Mouse (Mus musculus) lung, postnatal 36 days (tissue): ENCODE data around the gene Ncam1.

Experiments
- DNase-seq: peaks from one replicate; pipeline ENCODE4 v3.0.0; 2022; ENCODE audit warnings: mixed read lengths

Ncam1 gene

GRCm38 (mm10) chr9:49672646-49673199, 126.0 kb downstream of the Ncam1 start:
- DNase-seq = no peak

- DNase-seq = no peak
These were observed 131.7 kb downstream of the Ncam1 start for GRCm38 (mm10) chr9:49667066-49667465.

GRCm38 (mm10) chr9:49665361-49665760, 133.4 kb downstream of the Ncam1 start:
- DNase-seq = no peak

- no peak for DNase-seq
These were observed 134.8 kb downstream of the Ncam1 start for GRCm38 (mm10) chr9:49663927-49664320.

GRCm38 (mm10) chr9:49662958-49663926, 135.5 kb downstream of the Ncam1 start:
- DNase-seq = peak; percentile 10

GRCm38 (mm10) chr9:49661480-49661879, 137.2 kb downstream of the Ncam1 start:
- DNase-seq = no peak

- DNase-seq = no peak
These were observed 140.3 kb downstream of the Ncam1 start for GRCm38 (mm10) chr9:49658381-49658856.

- DNase-seq = no peak
These were observed 144.3 kb downstream of the Ncam1 start for GRCm38 (mm10) chr9:49654470-49654869.

GRCm38 (mm10) chr9:49653478-49654245, 145.1 kb downstream of the Ncam1 start:
- no peak for DNase-seq

- no peak for DNase-seq
These were observed 154.4 kb downstream of the Ncam1 start for GRCm38 (mm10) chr9:49644296-49644695.

GRCm38 (mm10) chr9:49640764-49641163, 158.0 kb downstream of the Ncam1 start:
- DNase-seq = no peak

GRCm38 (mm10) chr9:49640142-49640541, 158.6 kb downstream of the Ncam1 start:
- DNase-seq = no peak

GRCm38 (mm10) chr9:49637955-49638354, 160.8 kb downstream of the Ncam1 start:
- no peak for DNase-seq

- no peak for DNase-seq
These were observed 162.9 kb downstream of the Ncam1 start for GRCm38 (mm10) chr9:49635668-49636326.

GRCm38 (mm10) chr9:49632591-49632990, 166.1 kb downstream of the Ncam1 start:
- DNase-seq = no peak

GRCm38 (mm10) chr9:49630336-49630735, 168.4 kb downstream of the Ncam1 start:
- DNase-seq = no peak

- DNase-seq = no peak
These were observed 173.8 kb downstream of the Ncam1 start for GRCm38 (mm10) chr9:49624910-49625309.

GRCm38 (mm10) chr9:49623934-49624505, 174.7 kb downstream of the Ncam1 start:
- DNase-seq = no peak

- no peak for DNase-seq
These were observed 175.6 kb downstream of the Ncam1 start for GRCm38 (mm10) chr9:49622928-49623676.

- DNase-seq = no peak
These were observed 177.0 kb downstream of the Ncam1 start for GRCm38 (mm10) chr9:49621691-49622090.

- no peak for DNase-seq
These were observed 179.9 kb downstream of the Ncam1 start for GRCm38 (mm10) chr9:49618699-49619392.
